Mouse (Mus musculus) liver, embryonic 13.5 days (tissue): ENCODE results near the gene Olfr740. TPM values are rescaled to one million over a fixed set of nuclear protein-coding genes. Genes with fewer than 3 reads are reported as not detected.

Experiments
- ATAC-seq: fragments of 200-750 bp; cut with Nextera tagmentation; 2 replicates; pipeline ENCODE4 v1.8.0; 2017; ENCODE audit warnings: low read depth, mild to moderate bottlenecking, moderate number of reproducible peaks, moderate library complexity
- DNase-seq: peaks from one replicate; pipeline ENCODE4 v3.0.0; 2022
- H3K27ac ChIP-seq: fragments of 300-500 bp; sonication (generic); 2 replicates; pipeline ENCODE4 v1.5.1; 2015; ENCODE audit warnings: moderate library complexity, mild to moderate bottlenecking, inconsistent platforms
- H3K27me3 ChIP-seq: fragments of 300-500 bp; sonication (generic); 2 replicates; pipeline ENCODE4 v1.6.1; 2015; ENCODE audit warnings: mild to moderate bottlenecking, inconsistent platforms
- H3K36me3 ChIP-seq: fragments of 300-500 bp; sonication (generic); 2 replicates; pipeline ENCODE4 v1.6.1; 2015; ENCODE audit warnings: mild to moderate bottlenecking, inconsistent platforms
- H3K4me1 ChIP-seq: fragments of 300-500 bp; sonication (generic); replicated peaks from 2 replicates; pipeline ENCODE4 v1.6.1; 2015; ENCODE audit warnings: inconsistent platforms
- H3K4me2 ChIP-seq: fragments of 300-500 bp; sonication (generic); 2 replicates; pipeline ENCODE4 v1.6.1; 2015; ENCODE audit warnings: inconsistent platforms, mild to moderate bottlenecking, moderate library complexity
- H3K4me3 ChIP-seq: fragments of 300-500 bp; sonication (generic); replicated peaks from 2 replicates; pipeline ENCODE4 v1.5.1; 2015; ENCODE audit warnings: mild to moderate bottlenecking, inconsistent platforms
- H3K9ac ChIP-seq: fragments of 300-500 bp; sonication (generic); 2 replicates; pipeline ENCODE4 v1.6.1; 2015; ENCODE audit warnings: mild to moderate bottlenecking, inconsistent platforms
- H3K9me3 ChIP-seq: fragments of 300-500 bp; sonication (generic); replicated peaks from 2 replicates; pipeline ENCODE4 v1.6.1; 2016; ENCODE audit warnings: inconsistent platforms
- WGBS: fragments of 180-500 bp; shearing (Covaris S2); methylation state at CpG from one replicate; pipeline ENCODE4 v1.1.7; 2015; ENCODE audit not compliant: insufficient replicate concordance; 5-methylcytosine and 5-hydroxymethylcytosine counted together
- polyA plus RNA-seq: library from polyadenylated mRNA; unstranded; fragments of >200 nt; fragmentation: Nextera tagmentation; extraction: Ambion mirVana; gene quantifications from 2 replicates; pipeline ENCODE4 v1.2.1, GENCODE M21; 2015

The Olfr740 gene
- polyA plus RNA-seq, result not detected in 2 replicates

DNA sequence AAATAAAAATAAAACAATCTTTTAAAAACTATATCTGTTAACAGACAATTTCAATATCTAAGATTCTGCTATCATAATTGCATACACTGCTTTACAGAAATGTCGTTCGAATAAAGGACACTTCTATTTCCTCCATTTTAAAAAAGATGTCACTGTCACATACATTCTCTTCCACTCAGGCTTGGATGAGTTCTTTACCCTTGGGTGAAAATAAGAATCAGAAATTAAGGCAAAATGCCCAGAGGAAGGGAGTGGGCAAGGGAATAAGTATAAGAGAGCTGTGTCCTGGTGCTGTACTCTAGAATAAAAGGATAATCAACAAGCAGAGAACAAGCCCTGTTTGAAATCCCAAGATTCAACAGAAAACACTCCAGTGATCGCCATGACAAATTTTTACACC, at the start of gene Olfr740:
Gene Olfr740 (plus strand): TSS at position 301 of the 400 bp plus-strand sequence.
- Histone ChIP-seq H3K4me1 (no peaks in the 10 kb centered on the region), H3K27me3 (no peaks in the 10 kb centered on the region), H3K4me3 (no peak within 1 kb of the TSS), H3K4me2 (no peak within 1 kb of the TSS), H3K27ac (no peak within 1 kb of the TSS), H3K9me3 (no peaks in the 10 kb centered on the region), H3K9ac (no peak within 1 kb of the TSS), H3K36me3 (no peaks in the 10 kb centered on the region)
- DNase-seq (no peak), ATAC-seq (no peak)
- WGBS, result 64% methylated on average over 3 of the region's 3 CpGs

DNA sequence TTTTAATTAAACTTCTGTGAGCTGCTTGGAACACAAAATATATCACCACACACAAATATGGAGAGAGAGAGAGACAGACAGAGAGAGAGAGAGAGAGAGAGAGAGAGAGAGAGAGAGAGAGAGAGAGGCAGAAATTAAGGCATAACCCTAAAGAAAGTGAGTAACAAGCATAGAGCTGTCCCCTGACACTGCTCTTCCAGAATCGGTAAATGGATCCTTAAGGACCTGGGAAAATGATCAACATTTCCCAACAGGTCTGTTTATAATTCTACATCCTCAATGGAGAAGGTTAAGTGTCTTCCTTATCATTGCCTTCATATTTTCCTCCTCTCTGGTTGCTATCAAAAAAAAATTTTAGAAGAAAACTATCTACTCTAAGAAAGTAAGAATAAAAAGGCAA, 38.1 kb upstream of the Olfr740 start, which contains the start of gene Olfr738:
Gene Olfr738 (plus strand): TSS at position 301 of the 400 bp plus-strand sequence.
- 73% methylated on average over 1 of the region's 1 CpGs for WGBS

DNA sequence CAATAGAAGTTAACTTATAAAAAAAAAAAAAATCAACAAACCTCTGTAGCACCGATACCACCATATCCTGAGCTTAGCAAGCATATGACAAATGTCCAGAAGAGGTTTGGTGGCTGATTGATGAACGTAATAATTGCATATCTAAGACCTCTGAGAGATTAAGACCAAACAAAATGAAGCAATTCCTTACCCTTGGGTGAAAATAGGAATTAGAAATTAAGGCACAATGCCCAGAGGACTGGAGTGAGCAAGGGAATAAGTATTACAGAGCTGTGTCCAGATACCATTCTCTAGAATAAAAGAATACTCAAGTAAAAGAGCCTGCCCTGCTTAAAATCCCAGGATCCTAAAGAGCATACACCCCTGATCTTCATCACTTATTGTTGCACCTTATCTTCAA, 27.0 kb upstream of the Olfr740 start, which contains the start of gene Olfr739:
Gene Olfr739 (plus strand): TSS at position 301 of the 400 bp plus-strand sequence.
- Histone ChIP-seq H3K4me2 (no peak within 1 kb of the TSS), H3K4me1 (no peaks in the 10 kb centered on the region), H3K4me3 (no peak within 1 kb of the TSS), H3K27ac (no peak within 1 kb of the TSS), H3K9me3 (no peaks in the 10 kb centered on the region), H3K36me3 (no peaks in the 10 kb centered on the region), H3K27me3 (no peaks in the 10 kb centered on the region), H3K9ac (no peak within 1 kb of the TSS)
- DNase-seq, result no peak
- WGBS, result 49% methylated on average over 2 of the region's 2 CpGs
- ATAC-seq, result no peak

More for the DNA sequence above, 38.1 kb upstream of the Olfr740 start, which contains the start of gene Olfr738:
- H3K9me3 ChIP-seq, result no peaks in the 10 kb centered on the region
- H3K4me3 ChIP-seq, result no peak within 1 kb of the TSS
- no peaks in the 10 kb centered on the region for H3K36me3 ChIP-seq
- H3K27ac ChIP-seq, result no peak within 1 kb of the TSS
- H3K4me1 ChIP-seq, result no peaks in the 10 kb centered on the region
- DNase-seq (no peak), ATAC-seq (no peak)
- no peaks in the 10 kb centered on the region for H3K27me3 ChIP-seq
- no peak within 1 kb of the TSS for H3K4me2 ChIP-seq
- H3K9ac ChIP-seq, result no peak within 1 kb of the TSS

DNA sequence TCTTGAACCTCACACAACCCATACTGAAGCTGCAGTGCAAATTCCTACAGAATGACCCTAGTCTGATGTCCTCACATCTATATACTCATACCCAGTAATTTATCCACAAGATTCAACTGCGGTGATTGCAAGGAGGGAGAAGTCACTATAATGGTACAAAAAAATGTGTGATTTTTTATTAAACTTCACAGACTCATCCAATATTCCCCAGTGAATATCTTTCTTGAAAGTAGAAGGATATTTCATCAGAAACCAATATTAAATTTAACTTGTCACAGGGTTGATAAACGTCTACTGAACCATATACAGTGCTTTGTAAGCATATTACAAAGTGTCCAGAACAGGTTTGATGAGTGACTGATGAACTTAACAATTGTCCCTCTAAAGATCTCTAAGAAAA, 27.1 kb downstream of the Olfr740 start, which contains the start of gene Olfr741:
Gene Olfr741 (plus strand): TSS at position 301 of the 400 bp plus-strand sequence.
- no peaks in the 10 kb centered on the region for H3K27me3 ChIP-seq
- no peak within 1 kb of the TSS for H3K27ac ChIP-seq
- no peak for ATAC-seq
- no peaks in the 10 kb centered on the region for H3K4me1 ChIP-seq
- H3K4me2 ChIP-seq, result no peak within 1 kb of the TSS
- no peaks in the 10 kb centered on the region for H3K36me3 ChIP-seq
- no peak for DNase-seq
- no peak within 1 kb of the TSS for H3K9ac ChIP-seq
- no peaks in the 10 kb centered on the region for H3K9me3 ChIP-seq
- no peak within 1 kb of the TSS for H3K4me3 ChIP-seq
- 49% methylated on average over 2 of the region's 2 CpGs for WGBS

DNA sequence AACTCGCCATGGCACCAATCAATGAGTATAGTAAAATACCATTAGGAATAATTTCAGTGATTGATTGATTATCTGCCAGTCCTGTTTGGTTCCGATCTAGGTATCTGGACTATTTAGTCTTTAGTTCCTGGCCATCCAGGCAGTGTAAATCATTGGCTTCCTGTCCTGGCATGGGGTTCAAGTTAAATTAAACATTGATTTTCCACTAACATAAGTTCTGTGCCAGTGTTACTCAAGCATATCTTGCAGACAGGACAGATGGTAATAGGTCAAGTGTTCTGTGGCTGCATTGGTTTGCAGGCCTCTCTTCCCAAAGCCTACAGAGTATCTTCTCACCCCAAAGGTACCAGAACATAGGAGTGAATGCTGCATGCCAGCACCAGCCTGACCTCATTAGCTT, 33.1 kb downstream of the Olfr740 start:
- Histone ChIP-seq H3K36me3 (no peaks in the 10 kb centered on the region), H3K4me3 (no peak overlapping the region), H3K4me2 (no peak overlapping the region), H3K9me3 (no peaks in the 10 kb centered on the region), H3K4me1 (no peaks in the 10 kb centered on the region), H3K27me3 (no peaks in the 10 kb centered on the region), H3K27ac (no peak overlapping the region), H3K9ac (no peak overlapping the region)
- 46% methylated on average over 2 of the region's 2 CpGs for WGBS
- DNase-seq, result no peak
- no peak for ATAC-seq

DNA sequence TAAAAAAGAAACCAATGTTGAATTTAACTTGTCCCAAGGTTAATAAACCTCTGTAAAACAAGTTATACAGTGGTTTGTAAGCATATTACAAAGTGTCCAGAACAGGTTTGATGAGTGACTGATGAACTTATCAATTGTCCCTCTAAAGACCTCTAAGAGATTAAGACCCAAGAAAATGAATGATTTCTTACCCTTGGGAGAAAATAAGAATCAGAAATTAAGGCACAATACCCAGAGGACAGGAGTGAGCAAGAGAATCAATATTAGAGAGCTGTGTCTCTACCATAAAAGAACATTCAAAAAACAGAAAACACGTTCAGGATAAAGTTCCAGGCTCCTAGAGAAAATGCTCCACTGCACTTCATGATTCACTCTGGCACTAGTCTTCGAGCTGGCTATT, 58.0 kb downstream of the Olfr740 start, which contains the start of gene Olfr742:
Gene Olfr742 (plus strand): TSS at position 301 of the 400 bp plus-strand sequence.
- Histone ChIP-seq H3K27ac (no peak within 1 kb of the TSS), H3K9me3 (no peaks in the 10 kb centered on the region), H3K4me3 (no peak within 1 kb of the TSS), H3K27me3 (no peaks in the 10 kb centered on the region), H3K4me2 (no peak within 1 kb of the TSS), H3K9ac (no peak within 1 kb of the TSS), H3K36me3 (no peaks in the 10 kb centered on the region), H3K4me1 (no peaks in the 10 kb centered on the region)
- no peak for DNase-seq
- WGBS, result 36% methylated on average over 2 of the region's 2 CpGs
- no peak for ATAC-seq

Other genes starting within 250 kb of the Olfr740 start
- not detected in 2 replicates for gene Olfr731, start 203.7 kb upstream of the Olfr740 start, polyA plus RNA-seq
- gene Olfr732, start 161.3 kb upstream of the Olfr740 start, polyA plus RNA-seq, result not detected in 2 replicates
- not detected in 2 replicates for gene Olfr733, start 144.0 kb upstream of the Olfr740 start, polyA plus RNA-seq
- gene Olfr734, start 118.8 kb upstream of the Olfr740 start, polyA plus RNA-seq, result not detected in 2 replicates
- gene Olfr735, start 96.7 kb upstream of the Olfr740 start, polyA plus RNA-seq, result not detected in 2 replicates
- not detected in 2 replicates for gene Tlr11, start 87.6 kb upstream of the Olfr740 start, polyA plus RNA-seq
- not detected in 2 replicates for gene Olfr736, start 64.4 kb upstream of the Olfr740 start, polyA plus RNA-seq
- gene Olfr738, start 38.0 kb upstream of the Olfr740 start, polyA plus RNA-seq, result not detected in 2 replicates
- not detected in 2 replicates for gene Olfr739, start 26.9 kb upstream of the Olfr740 start, polyA plus RNA-seq
- gene Olfr741, start 27.2 kb downstream of the Olfr740 start, polyA plus RNA-seq, result not detected in 2 replicates
- gene Olfr742, start 58.1 kb downstream of the Olfr740 start, polyA plus RNA-seq, result not detected in 2 replicates
- not detected in 2 replicates for gene Olfr743, start 76.3 kb downstream of the Olfr740 start, polyA plus RNA-seq
- not detected in 2 replicates for gene Olfr744, start 169.3 kb downstream of the Olfr740 start, polyA plus RNA-seq
- not detected in 2 replicates for gene Olfr745, start 193.8 kb downstream of the Olfr740 start, polyA plus RNA-seq
- gene Olfr746, start 201.5 kb downstream of the Olfr740 start, polyA plus RNA-seq, result not detected in 2 replicates
- gene Olfr747, start 247.7 kb downstream of the Olfr740 start, polyA plus RNA-seq, result not detected in 2 replicates